Mouse (Mus musculus) lung, embryonic 14.5 days (tissue): ENCODE measurements around the gene Slc8a3. TPM values are rescaled to one million over a fixed set of nuclear protein-coding genes. Genes with fewer than 3 reads are reported as not detected.

Experiments
- ATAC-seq: fragments of 200-750 bp; cut with Nextera tagmentation; 2 replicates; pipeline ENCODE4 v1.8.0; 2017; ENCODE audit warnings: mild to moderate bottlenecking, moderate TSS enrichment, moderate library complexity; ENCODE audit not compliant: insufficient read depth
- DNase-seq: peaks from one replicate; pipeline ENCODE4 v3.0.0-alpha.2; 2015
- H3K27ac ChIP-seq: fragments of 300-500 bp; sonication (generic); 2 replicates; pipeline ENCODE4 v1.5.1; 2014; ENCODE audit warnings: low read depth, mild to moderate bottlenecking, moderate library complexity
- H3K27me3 ChIP-seq: fragments of 300-500 bp; sonication (generic); 2 replicates; pipeline ENCODE4 v1.6.1; 2014; ENCODE audit warnings: low read length, control low read depth; ENCODE audit not compliant: insufficient read depth
- H3K36me3 ChIP-seq: fragments of 300-500 bp; sonication (generic); 2 replicates; pipeline ENCODE4 v1.6.1; 2014; ENCODE audit warnings: control low read depth; ENCODE audit not compliant: insufficient read depth
- H3K4me1 ChIP-seq: fragments of 300-500 bp; sonication (generic); 2 replicates; pipeline ENCODE4 v1.6.1; 2014; ENCODE audit warnings: antibody characterized with exemption, control low read depth; ENCODE audit not compliant: insufficient read depth
- H3K4me2 ChIP-seq: fragments of 300-500 bp; sonication (generic); 2 replicates; pipeline ENCODE4 v1.6.1; 2014; ENCODE audit warnings: mild to moderate bottlenecking
- H3K4me3 ChIP-seq: fragments of 300-500 bp; sonication (generic); 2 replicates; pipeline ENCODE4 v1.5.1; 2014; ENCODE audit warnings: low read depth, low read length
- H3K9ac ChIP-seq: fragments of 300-500 bp; sonication (generic); 2 replicates; pipeline ENCODE4 v1.6.1; 2014
- H3K9me3 ChIP-seq: fragments of 300-500 bp; sonication (generic); 2 replicates; pipeline ENCODE4 v1.6.1; 2016; ENCODE audit warnings: low read depth, low read length, control low read depth
- CTCF ChIP-seq: IDR thresholded peaks from 2 replicates; pipeline ENCODE4 v1.5.1; 2016; ENCODE audit warnings: antibody characterized with exemption, low read depth
- WGBS: fragments of 180-500 bp; shearing (Covaris S2); extraction: QIAGEN DNeasy Blood & Tissue Kit; methylation state at CpG from one replicate; pipeline ENCODE4 v1.1.7; 2014; 5-methylcytosine and 5-hydroxymethylcytosine counted together
- polyA plus RNA-seq: library from polyadenylated mRNA; unstranded; fragments of >200 nt; fragmentation: Nextera tagmentation; extraction: Ambion mirVana; gene quantifications from 2 replicates; pipeline ENCODE4 v1.2.1, GENCODE M21; 2014

Gene Slc8a3
- polyA plus RNA-seq, 1 experiment from 2014 or later: 0.50 TPM

DNA sequence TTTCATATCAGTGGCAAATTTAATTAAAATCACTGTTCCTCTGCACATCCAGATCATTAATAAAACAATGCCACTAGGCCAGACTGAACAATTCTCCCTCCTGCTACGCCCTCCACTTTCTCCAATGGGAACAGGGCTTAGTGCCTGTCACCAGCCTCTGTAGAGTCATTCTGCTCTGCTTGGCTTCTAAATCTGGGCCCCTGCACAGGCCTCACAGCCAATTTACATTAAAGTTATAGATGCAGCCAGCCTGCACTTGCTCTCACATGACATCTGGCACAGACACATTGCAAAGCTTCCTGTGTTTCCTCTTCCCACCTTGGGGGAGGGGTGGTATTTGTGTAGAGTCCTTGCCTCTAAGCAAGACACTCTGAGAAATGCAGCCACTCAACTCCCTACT is 12.0 kb downstream of the Slc8a3 start:
- Histone ChIP-seq H3K27ac (no peak overlapping the region), H3K4me2 (no peak overlapping the region), H3K9ac (no peak overlapping the region), H3K9me3 (no peaks in the 10 kb centered on the region), H3K4me3 (no peak overlapping the region), H3K36me3 (no peaks in the 10 kb centered on the region), H3K27me3 (no peaks in the 10 kb centered on the region), H3K4me1 (no peaks in the 10 kb centered on the region)
- DNase-seq: peak; percentile 21
- ATAC-seq: no peak
- no peak for TF ChIP-seq CTCF
- 81% methylated on average over 1 of the region's 1 CpGs for WGBS

DNA sequence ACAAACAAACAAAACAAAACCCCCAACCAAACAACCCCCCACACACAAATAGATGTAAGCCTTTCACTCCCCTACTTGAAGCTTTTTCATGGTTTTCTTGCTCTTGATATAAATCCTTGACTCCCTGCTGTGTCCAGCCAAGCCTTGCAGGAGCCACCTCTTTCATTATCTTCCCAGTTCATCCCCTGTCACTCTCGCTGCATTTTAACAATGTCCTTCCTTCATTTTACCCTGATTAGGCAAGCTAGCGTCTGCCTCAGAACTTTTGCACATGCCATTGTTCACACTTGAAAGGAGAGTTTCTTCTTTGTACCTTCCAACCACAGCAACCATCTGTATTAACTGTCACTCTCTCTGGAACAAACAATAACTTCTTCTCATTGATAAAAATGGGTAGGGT is 15.2 kb downstream of the Slc8a3 start:
- H3K27me3 ChIP-seq: no peaks in the 10 kb centered on the region
- TF ChIP-seq CTCF: no peak
- H3K4me1 ChIP-seq: no peaks in the 10 kb centered on the region
- no peaks in the 10 kb centered on the region for H3K9me3 ChIP-seq
- ATAC-seq (no peak), DNase-seq (no peak)
- no peak overlapping the region for H3K4me3 ChIP-seq
- no peak overlapping the region for H3K27ac ChIP-seq
- no peak overlapping the region for H3K9ac ChIP-seq
- WGBS: 34% methylated on average over 2 of the region's 2 CpGs
- H3K36me3 ChIP-seq: no peaks in the 10 kb centered on the region
- no peak overlapping the region for H3K4me2 ChIP-seq

DNA sequence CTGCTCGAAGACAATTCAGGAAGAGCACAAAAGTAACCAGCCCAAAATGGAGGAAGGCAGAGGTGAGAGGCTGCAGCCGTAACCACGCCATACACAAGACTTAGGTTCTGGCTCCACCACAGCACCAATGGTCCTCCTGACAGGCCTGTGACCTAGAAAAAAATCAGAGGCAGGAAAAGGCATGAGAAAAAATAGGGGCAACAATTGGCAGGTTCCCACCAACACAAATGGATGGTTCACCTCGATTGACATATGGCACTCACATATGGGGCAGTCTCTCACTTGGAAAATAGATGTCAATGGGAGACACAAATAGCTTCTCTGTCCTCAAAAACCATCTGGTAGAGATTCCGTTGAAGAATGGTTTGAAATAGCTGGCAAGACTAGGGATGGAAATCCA is 17.0 kb downstream of the Slc8a3 start:
- no peaks in the 10 kb centered on the region for H3K27me3 ChIP-seq
- no peak overlapping the region for H3K9ac ChIP-seq
- no peaks in the 10 kb centered on the region for H3K9me3 ChIP-seq
- no peak overlapping the region for H3K4me2 ChIP-seq
- H3K27ac ChIP-seq: no peak overlapping the region
- no peaks in the 10 kb centered on the region for H3K36me3 ChIP-seq
- 85% methylated on average over 5 of the region's 5 CpGs for WGBS
- H3K4me1 ChIP-seq: no peaks in the 10 kb centered on the region
- no peak overlapping the region for H3K4me3 ChIP-seq
- ATAC-seq (no peak), DNase-seq (no peak)
- TF ChIP-seq CTCF: no peak

DNA sequence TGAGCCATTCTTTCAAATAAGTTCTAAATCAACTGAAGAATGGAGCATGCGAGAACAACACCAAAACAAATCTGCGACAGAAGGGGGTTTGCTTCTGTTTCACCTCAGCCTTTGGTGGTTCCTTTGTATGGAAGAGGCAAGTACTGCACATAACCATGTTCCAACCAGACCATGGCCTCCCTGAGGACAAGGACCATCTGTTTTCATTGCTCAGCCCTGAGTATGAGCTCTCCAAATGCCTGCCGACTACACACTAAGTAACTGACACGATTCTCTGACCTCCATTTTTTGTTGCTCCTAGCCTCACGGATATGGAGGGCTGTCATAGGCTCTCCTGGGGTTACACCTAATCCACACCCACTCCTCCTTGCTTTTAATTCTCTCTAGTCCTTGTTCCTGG is 29.4 kb downstream of the Slc8a3 start:
- H3K4me2 ChIP-seq: no peak overlapping the region
- WGBS: 80% methylated on average over 5 of the region's 5 CpGs
- ATAC-seq: no peak
- H3K4me1 ChIP-seq: no peaks in the 10 kb centered on the region
- no peak overlapping the region for H3K4me3 ChIP-seq
- DNase-seq: no peak
- H3K36me3 ChIP-seq: no peaks in the 10 kb centered on the region
- H3K9me3 ChIP-seq: no peaks in the 10 kb centered on the region
- no peak overlapping the region for H3K27ac ChIP-seq
- no peaks in the 10 kb centered on the region for H3K27me3 ChIP-seq
- no peak overlapping the region for H3K9ac ChIP-seq
- TF ChIP-seq CTCF: no peak

DNA sequence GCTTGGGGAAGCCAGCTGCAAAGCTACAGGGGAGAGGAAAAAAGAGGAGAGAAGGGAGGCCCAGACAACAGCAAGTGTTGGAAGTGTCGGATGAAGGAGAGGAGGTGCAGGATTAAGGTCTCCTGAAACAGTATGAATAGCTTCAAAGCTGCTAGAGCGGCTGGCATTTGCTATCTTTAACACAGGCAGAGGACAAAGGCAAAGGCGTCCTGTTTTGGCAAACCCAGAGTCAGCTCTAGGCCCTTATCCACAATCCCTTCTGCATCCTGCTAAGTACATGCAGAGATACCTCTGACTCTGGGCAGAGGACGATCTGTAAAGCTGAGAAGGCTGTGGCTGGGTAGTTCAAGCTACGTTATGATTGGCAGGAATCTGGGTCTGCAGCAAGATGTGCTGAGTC is 38.4 kb downstream of the Slc8a3 start:
- Histone ChIP-seq H3K9me3 (no peaks in the 10 kb centered on the region), H3K9ac (no peak overlapping the region), H3K36me3 (no peaks in the 10 kb centered on the region), H3K4me3 (no peak overlapping the region), H3K4me1 (no peaks in the 10 kb centered on the region), H3K27me3 (no peaks in the 10 kb centered on the region), H3K4me2 (no peak overlapping the region), H3K27ac (no peak overlapping the region)
- DNase-seq (no peak), ATAC-seq (no peak)
- WGBS: 40% methylated on average over 5 of the region's 5 CpGs
- TF ChIP-seq CTCF: no peak

DNA sequence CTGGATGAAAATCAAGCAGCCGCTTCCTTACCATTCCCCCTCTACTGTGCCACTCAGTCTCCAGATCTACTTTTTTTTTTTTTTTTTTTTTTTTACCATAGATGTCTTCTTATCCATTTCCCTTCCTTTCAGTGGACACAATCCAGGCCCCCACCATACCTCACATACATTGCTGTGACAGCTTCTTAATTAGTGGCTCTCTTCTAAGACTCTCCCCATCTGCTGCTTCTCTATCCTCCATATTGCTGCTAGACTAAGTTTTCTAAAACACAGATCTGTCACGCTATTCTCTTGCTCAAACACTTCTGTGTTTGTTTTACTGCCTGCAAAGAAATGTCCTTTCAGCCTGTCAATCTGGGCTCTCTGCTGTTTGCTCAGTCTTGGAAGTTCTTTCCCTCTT is 54.9 kb downstream of the Slc8a3 start:
- TF ChIP-seq CTCF: no peak
- Histone ChIP-seq H3K27me3 (no peaks in the 10 kb centered on the region), H3K27ac (no peak overlapping the region), H3K36me3 (no peaks in the 10 kb centered on the region), H3K4me1 (no peaks in the 10 kb centered on the region), H3K9me3 (no peaks in the 10 kb centered on the region), H3K9ac (no peak overlapping the region), H3K4me3 (no peak overlapping the region), H3K4me2 (no peak overlapping the region)
- WGBS: 60% methylated on average over 2 of the region's 2 CpGs
- DNase-seq (no peak), ATAC-seq (no peak)

DNA sequence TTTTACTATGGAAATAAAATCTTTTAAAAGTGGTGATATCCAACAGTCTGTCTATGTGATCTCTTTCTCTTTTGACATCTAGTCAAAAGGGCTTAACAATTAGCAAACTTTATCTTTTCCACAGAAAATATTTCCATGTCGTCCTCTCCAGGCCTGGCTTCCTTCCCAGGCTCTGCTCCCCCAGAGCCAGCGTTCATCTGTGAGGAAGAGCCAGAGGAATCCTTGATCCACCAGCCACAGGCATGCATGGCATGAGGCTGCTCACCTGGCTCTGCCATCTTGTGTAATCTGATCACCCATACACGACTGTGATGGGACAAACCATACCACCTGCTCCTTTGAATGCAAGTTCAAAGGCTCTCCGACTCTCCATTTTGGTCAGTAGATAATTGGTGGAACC is 58.4 kb downstream of the Slc8a3 start:
- Histone ChIP-seq H3K4me3 (no peak overlapping the region), H3K27ac (no peak overlapping the region), H3K9ac (no peak overlapping the region), H3K27me3 (no peaks in the 10 kb centered on the region), H3K4me1 (no peaks in the 10 kb centered on the region), H3K4me2 (no peak overlapping the region), H3K36me3 (no peaks in the 10 kb centered on the region), H3K9me3 (no peaks in the 10 kb centered on the region)
- no peak for TF ChIP-seq CTCF
- ATAC-seq (no peak), DNase-seq (no peak)
- WGBS: 53% methylated on average over 4 of the region's 4 CpGs

DNA sequence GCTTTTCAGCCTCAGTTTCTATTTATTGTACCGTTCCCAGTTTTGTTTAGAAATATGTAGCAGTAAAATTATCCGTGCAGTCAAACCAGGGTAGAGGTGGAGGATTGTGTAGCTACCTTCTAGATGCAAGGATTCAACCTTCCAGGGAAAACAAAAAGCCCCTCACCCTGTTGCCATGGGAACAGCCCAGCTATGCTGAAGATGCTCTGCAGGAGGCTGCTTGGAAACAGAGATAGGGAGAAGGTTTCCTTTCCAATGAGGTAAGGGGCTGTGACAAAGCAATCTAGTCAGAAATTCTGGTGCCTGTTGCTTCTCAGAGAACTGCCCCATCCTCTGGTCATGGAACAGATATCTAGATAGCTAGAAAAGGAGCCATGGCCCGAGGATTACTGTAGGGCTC is 59.6 kb downstream of the Slc8a3 start:
- TF ChIP-seq CTCF: no peak
- WGBS: 48% methylated on average over 3 of the region's 3 CpGs
- H3K27ac ChIP-seq: no peak overlapping the region
- H3K4me3 ChIP-seq: no peak overlapping the region
- ATAC-seq (no peak), DNase-seq (no peak)
- no peaks in the 10 kb centered on the region for H3K9me3 ChIP-seq
- H3K4me2 ChIP-seq: no peak overlapping the region
- H3K4me1 ChIP-seq: no peaks in the 10 kb centered on the region
- no peaks in the 10 kb centered on the region for H3K27me3 ChIP-seq
- H3K9ac ChIP-seq: no peak overlapping the region
- no peaks in the 10 kb centered on the region for H3K36me3 ChIP-seq
